Mouse (Mus musculus) heart, embryonic 10.5 days (tissue): Measurements from ENCODE around the gene Tmem238. TPM values are rescaled to one million over a fixed set of nuclear protein-coding genes. Genes with fewer than 3 reads are reported as not detected.

Experiments
- DNase-seq: peaks from one replicate; pipeline ENCODE4 v3.0.0-alpha.2; 2017; ENCODE audit warnings: low spot score
- H3K27ac ChIP-seq: fragments of 300-500 bp; sonication (generic); 2 replicates; pipeline ENCODE4 v1.5.1; 2016; ENCODE audit warnings: mild to moderate bottlenecking
- H3K27me3 ChIP-seq: fragments of 300-500 bp; sonication (generic); 2 replicates; pipeline ENCODE4 v1.6.1; 2016; ENCODE audit warnings: mild to moderate bottlenecking; ENCODE audit not compliant: poor library complexity, insufficient read depth, severe bottlenecking
- H3K36me3 ChIP-seq: fragments of 300-500 bp; sonication (generic); 2 replicates; pipeline ENCODE4 v1.6.1; 2016; ENCODE audit warnings: mild to moderate bottlenecking, moderate library complexity
- H3K4me1 ChIP-seq: fragments of 300-500 bp; sonication (generic); 2 replicates; pipeline ENCODE4 v1.6.1; 2016; ENCODE audit warnings: mild to moderate bottlenecking
- H3K4me3 ChIP-seq: fragments of 300-500 bp; sonication (generic); 2 replicates; pipeline ENCODE4 v1.5.1; 2016; ENCODE audit warnings: mild to moderate bottlenecking, moderate library complexity
- H3K9me3 ChIP-seq: fragments of 300-500 bp; sonication (generic); 2 replicates; pipeline ENCODE4 v1.6.1; 2016; ENCODE audit warnings: mild to moderate bottlenecking, moderate library complexity
- WGBS: fragments of 180-500 bp; shearing (Covaris S2); methylation state at CpG from one replicate; pipeline ENCODE4 v1.1.7; 2016; 5-methylcytosine and 5-hydroxymethylcytosine counted together
- polyA plus RNA-seq: library from polyadenylated mRNA; unstranded; fragments of >200 nt; fragmentation: Nextera tagmentation; extraction: Ambion mirVana; gene quantifications from 2 replicates; pipeline ENCODE4 v1.2.1, GENCODE M21; 2016

The Tmem238 gene
- polyA plus RNA-seq, 1 experiment from 2014 or later: 6.3 TPM

- Histone ChIP-seq H3K9me3 (no peaks in the 10 kb centered on the region), H3K36me3 (peaks cover 27% of the 10 kb centered on the region)
- WGBS: under 1% methylated on average over 36 of the region's 44 CpGs
These were observed 49.7 kb downstream of the Tmem238 start, which contains the start of gene Kmt5c for GRCm38 (mm10) chr7:4739544-4740275. Gene Kmt5c (plus strand): TSS chr7:4740115.

GRCm38 (mm10) chr7:4739041-4739543 is 50.4 kb downstream of the Tmem238 start:
- Histone ChIP-seq H3K4me3 (peak overlapping the region; percentile 67), H3K27ac (peak overlapping the region; percentile 78), H3K9me3 (no peaks in the 10 kb centered on the region), H3K36me3 (peaks cover 21% of the 10 kb centered on the region), H3K27me3 (no peaks in the 10 kb centered on the region), H3K4me1 (peaks cover 30% of the 10 kb centered on the region)
- DNase-seq: no peak
- 56% methylated on average over 10 of the region's 10 CpGs for WGBS

More at GRCm38 (mm10) chr7:4739544-4740275, 49.7 kb downstream of the Tmem238 start, which contains the start of gene Kmt5c:
- H3K4me1 ChIP-seq: peaks cover 33% of the 10 kb centered on the region
- H3K4me3 ChIP-seq: peak within 1 kb of the TSS; percentile 67
- DNase-seq: peak; percentile 100
- peak within 1 kb of the TSS; percentile 94 for H3K27ac ChIP-seq
- H3K27me3 ChIP-seq: no peaks in the 10 kb centered on the region

Other genes with a start within 250 kb of the Tmem238 start
- gene Syt5, start 242.1 kb downstream of the Tmem238 start, polyA plus RNA-seq: 1.0 and 2.8 TPM in 2 replicates
- not detected in 2 replicates for gene Ptprh, start 185.6 kb downstream of the Tmem238 start, polyA plus RNA-seq
- 2.8 and 4.4 TPM in 2 replicates for gene Tmem86b, start 158.2 kb downstream of the Tmem238 start, polyA plus RNA-seq
- 8.7 and 16.0 TPM in 2 replicates for gene Ppp6r1, start 130.6 kb downstream of the Tmem238 start, polyA plus RNA-seq
- 105 and 118 TPM in 2 replicates for gene Hspbp1, start 104.6 kb downstream of the Tmem238 start, polyA plus RNA-seq
- gene Brsk1, start 99.1 kb downstream of the Tmem238 start, polyA plus RNA-seq: 0.89 and 1.0 TPM in 2 replicates
- not detected in 2 replicates for gene Tmem150b, start 64.4 kb downstream of the Tmem238 start, polyA plus RNA-seq
- 76.1 and 77.6 TPM in 2 replicates for gene Kmt5c, start 49.5 kb downstream of the Tmem238 start, polyA plus RNA-seq
- 37.6 and 42.2 TPM in 2 replicates for gene Cox6b2, start 36.6 kb downstream of the Tmem238 start, polyA plus RNA-seq
- gene Fam71e2, start 18.4 kb downstream of the Tmem238 start, polyA plus RNA-seq: not detected in 2 replicates
- 0.15 and 0.20 TPM in 2 replicates for gene Il11, start 6.8 kb downstream of the Tmem238 start, polyA plus RNA-seq
- gene Tmem190, start 6.7 kb downstream of the Tmem238 start, polyA plus RNA-seq: 0.34 TPM in 1 of 2 replicates, not detected in the other
- gene Rpl28, start 3.2 kb upstream of the Tmem238 start, polyA plus RNA-seq: 314 and 329 TPM in 2 replicates
- 337 and 447 TPM in 2 replicates for gene Ube2s, start 22.9 kb upstream of the Tmem238 start, polyA plus RNA-seq
- gene Shisa7, start 55.0 kb upstream of the Tmem238 start, polyA plus RNA-seq: 0.14 TPM in 1 of 2 replicates, not detected in the other
- gene Isoc2b, start 80.6 kb upstream of the Tmem238 start, polyA plus RNA-seq: 3.9 TPM in 2 replicates
- 1.3 TPM in 2 replicates for gene Isoc2a, start 87.5 kb upstream of the Tmem238 start, polyA plus RNA-seq
- 0.18 and 0.36 TPM in 2 replicates for gene Gm36210, start 116.9 kb upstream of the Tmem238 start, polyA plus RNA-seq
- gene Zfp628, start 125.6 kb upstream of the Tmem238 start, polyA plus RNA-seq: 2.9 and 3.5 TPM in 2 replicates
- 4.3 and 5.5 TPM in 2 replicates for gene Nat14, start 132.4 kb upstream of the Tmem238 start, polyA plus RNA-seq
- gene Ssc5d, start 136.1 kb upstream of the Tmem238 start, polyA plus RNA-seq: 1.2 and 1.6 TPM in 2 replicates
- 1.8 and 2.3 TPM in 2 replicates for gene Sbk2, start 174.8 kb upstream of the Tmem238 start, polyA plus RNA-seq
- 0.39 and 0.43 TPM in 2 replicates for gene Sbk3, start 181.5 kb upstream of the Tmem238 start, polyA plus RNA-seq
- 21.6 and 29.2 TPM in 2 replicates for gene Zfp579, start 206.5 kb upstream of the Tmem238 start, polyA plus RNA-seq
- 10.0 and 11.4 TPM in 2 replicates for gene Zfp524, start 224.8 kb upstream of the Tmem238 start, polyA plus RNA-seq
- 36.1 and 43.5 TPM in 2 replicates for gene Fiz1, start 225.0 kb upstream of the Tmem238 start, polyA plus RNA-seq
- gene Gm44973, start 225.8 kb upstream of the Tmem238 start, polyA plus RNA-seq: 0.72 TPM in 1 of 2 replicates, not detected in the other
- 3.8 and 4.4 TPM in 2 replicates for gene Zfp865, start 230.7 kb upstream of the Tmem238 start, polyA plus RNA-seq
- 1.4 and 4.7 TPM in 2 replicates for gene Ccdc106, start 230.9 kb upstream of the Tmem238 start, polyA plus RNA-seq
- gene 4632433K11Rik, start 244.5 kb upstream of the Tmem238 start, polyA plus RNA-seq: not detected in 2 replicates
- 3.9 and 4.5 TPM in 2 replicates for gene Zfp784, start 248.8 kb upstream of the Tmem238 start, polyA plus RNA-seq